9 mouse cellular contexts compared by ENCODE assay signal in genomic region chr10:19188082-19188742, GRCm38 (mm10).
A peak's percentile ranks its signal among the peaks of the same experiment; 100 is the strongest.
DNase-seq lines count a peak whose midpoint lies in the region; ATAC-seq and TF ChIP-seq lines count a peak whose summit lies in the region.
"Had no signal": no experiment of that assay in that cellular context is flagged by ENCODE, and none has a peak within 500 bp of the region (broad histone marks: within the 10 kb centered on the region; RNA-seq: fewer than 3 reads in every experiment).

No protein-coding gene starts in this region.

- H3K79me2 ChIP-seq in heart, adult 2 months (replicated peaks; ENCODE audit: control insufficient read depth, insufficient read depth, low read length), result no peaks in the 10 kb centered on the region

- no peaks in the 10 kb centered on the region for H3K9me3 ChIP-seq in heart, postnatal 0 days (replicated peaks; ENCODE audit: control insufficient read depth, low read length)
- no peaks in the 10 kb centered on the region for H3K9me3 ChIP-seq in forebrain, postnatal 0 days (ENCODE audit: low read length)
- H3K9me3 ChIP-seq in midbrain, embryonic 11.5 days (ENCODE audit: control insufficient read depth, low read length), result no peaks in the 10 kb centered on the region

- intact Hi-C loops in heart, adult 2 months (cut with DNase I), result no loop called here

- no peak for ATAC-seq in heart, postnatal 0 days (ENCODE audit: insufficient read depth, low read depth)
- peak; percentile 61 for ATAC-seq in forebrain, postnatal 0 days
- peak; percentile 51; the same call in 1 of the 2 replicates for ATAC-seq in midbrain, embryonic 11.5 days (ENCODE audit: low FRiP score)

- TF ChIP-seq POLR2A in heart, adult 2 months (IDR thresholded peaks at IDR 0.05; ENCODE audit: insufficient read depth, low read depth, low read length), result no peak

- 24% methylated on average over 13 of the region's 13 CpGs for WGBS in heart, postnatal 0 days
- 23% methylated on average over 13 of the region's 13 CpGs for WGBS in heart, adult 2 months
- WGBS in forebrain, postnatal 0 days, result 18% methylated on average over 13 of the region's 13 CpGs
- WGBS in midbrain, embryonic 11.5 days, result 19% methylated on average over 13 of the region's 13 CpGs

- H3K9ac ChIP-seq in heart, postnatal 0 days (replicated peaks; ENCODE audit: low read depth, low read length), result peak overlapping the region; percentile 2; the same call in 1 of the 2 replicates
- H3K9ac ChIP-seq in heart, adult 2 months (ENCODE audit: low read depth, low read length), result no peak overlapping the region
- peak overlapping the region; percentile 40 for H3K9ac ChIP-seq in forebrain, postnatal 0 days
- peak overlapping the region; percentile 17 for H3K9ac ChIP-seq in midbrain, embryonic 11.5 days (ENCODE audit: low read length)
- H3K9ac ChIP-seq: liver, embryonic 14.5 days had no signal

- H3K36me3 ChIP-seq in heart, postnatal 0 days (replicated peaks; ENCODE audit: control insufficient read depth, insufficient read depth, low read length), result no peaks in the 10 kb centered on the region
- no peaks in the 10 kb centered on the region for H3K36me3 ChIP-seq in heart, adult 2 months (ENCODE audit: control insufficient read depth, insufficient read depth, low read length)
- H3K36me3 ChIP-seq in forebrain, postnatal 0 days (ENCODE audit: insufficient read depth), result no peaks in the 10 kb centered on the region
- H3K36me3 ChIP-seq in midbrain, embryonic 11.5 days (ENCODE audit: control insufficient read depth, insufficient read depth, low read length), result no peaks in the 10 kb centered on the region

- peak overlapping the region; percentile 32; the same call in 1 of the 2 replicates for H3K27ac ChIP-seq in heart, postnatal 0 days (ENCODE audit: low read depth)
- H3K27ac ChIP-seq in heart, adult 2 months, result no peak overlapping the region
- no peak overlapping the region for H3K27ac ChIP-seq in forebrain, postnatal 0 days (ENCODE audit: low read depth, low read length)
- no peak overlapping the region for H3K27ac ChIP-seq in midbrain, embryonic 11.5 days (ENCODE audit: low read depth, low read length)
- H3K27ac ChIP-seq: liver, embryonic 14.5 days had no signal

- no peak for DNase-seq in heart, postnatal 0 days (ENCODE audit: low spot score)
- DNase-seq in heart, adult 2 months, result no peak
- DNase-seq in ES-CJ7 (ENCODE audit: low read depth, low spot score), result peak; percentile 68
- peak; percentile 20 for DNase-seq in forebrain, postnatal 0 days
- peak; percentile 91 for DNase-seq in midbrain, embryonic 11.5 days (ENCODE audit: low spot score, missing footprints)
- peak; percentile 78 for DNase-seq in thymus, postnatal 25 days
- no peak for DNase-seq in layer of hippocampus, postnatal 36 days
- DNase-seq in B cell, adult 2 months, result no peak

- H3K4me2 ChIP-seq in heart, postnatal 0 days (ENCODE audit: low read depth, low read length), result peak overlapping the region; percentile 35
- H3K4me2 ChIP-seq in forebrain, postnatal 0 days (ENCODE audit: low read depth), result peak overlapping the region; percentile 42
- peak overlapping the region; percentile 6 for H3K4me2 ChIP-seq in midbrain, embryonic 11.5 days

- peak overlapping the region; percentile 12; the same call in 1 of the 2 replicates for H3K4me3 ChIP-seq in heart, postnatal 0 days (ENCODE audit: low read depth, low read length)
- no peak overlapping the region for H3K4me3 ChIP-seq in heart, adult 2 months
- no peak overlapping the region for H3K4me3 ChIP-seq in forebrain, postnatal 0 days (ENCODE audit: low read depth, low read length)
- H3K4me3 ChIP-seq in midbrain, embryonic 11.5 days (ENCODE audit: low read depth, low read length), result no peak overlapping the region

- no peak for TF ChIP-seq EP300 in heart, postnatal 0 days (IDR thresholded peaks at IDR 0.05; ENCODE audit: low read depth)
- TF ChIP-seq EP300 in heart, adult 2 months (IDR thresholded peaks at IDR 0.05; ENCODE audit: insufficient read depth, low read depth, low read length), result no peak

- peak; percentile 7; the same call in 1 of the 2 replicates for TF ChIP-seq CTCF in heart, postnatal 0 days (IDR thresholded peaks at IDR 0.05; ENCODE audit: low read depth)
- TF ChIP-seq CTCF in heart, adult 2 months (IDR thresholded peaks at IDR 0.05), result no peak
- 0 out of 2 replicates have a peak, but pooled peaks have one; percentile 13 for TF ChIP-seq CTCF in forebrain, postnatal 0 days (IDR thresholded peaks at IDR 0.05; ENCODE audit: low read depth)

- no peaks in the 10 kb centered on the region for H3K27me3 ChIP-seq in heart, postnatal 0 days (ENCODE audit: control insufficient read depth, insufficient read depth, low read length)
- 0 out of 2 replicates have a peak, but pooled peaks cover 3% of the 10 kb centered on the region for H3K27me3 ChIP-seq in heart, adult 2 months (ENCODE audit: control insufficient read depth, insufficient read depth, low read length)
- H3K27me3 ChIP-seq in forebrain, postnatal 0 days (ENCODE audit: insufficient read depth, low read length), result peaks cover 10% of the 10 kb centered on the region
- H3K27me3 ChIP-seq in midbrain, embryonic 11.5 days (ENCODE audit: control insufficient read depth, insufficient read depth, low read length), result no peaks in the 10 kb centered on the region; the same call in 1 of the 2 replicates

- H3K4me1 ChIP-seq in heart, postnatal 0 days (ENCODE audit: control insufficient read depth, insufficient read depth), result 0 out of 2 replicates have a peak, but pooled peaks cover 4% of the 10 kb centered on the region
- peaks cover 4% of the 10 kb centered on the region for H3K4me1 ChIP-seq in heart, adult 2 months (ENCODE audit: control insufficient read depth, insufficient read depth, low read length)
- no peaks in the 10 kb centered on the region for H3K4me1 ChIP-seq in forebrain, postnatal 0 days (ENCODE audit: insufficient read depth)
- H3K4me1 ChIP-seq in midbrain, embryonic 11.5 days (ENCODE audit: control insufficient read depth, insufficient read depth, low read length), result peaks cover 6% of the 10 kb centered on the region; the same call in 1 of the 2 replicates

Comparison
In these comparisons a context has a peak if more than half of its experiments do, and no peak if none do; other contexts are left out.
1. DNase-seq: peak in ES-CJ7 (single experiment), forebrain, postnatal 0 days (single experiment), midbrain, embryonic 11.5 days (single experiment) and thymus, postnatal 25 days (single experiment); none in heart, postnatal 0 days (single experiment), heart, adult 2 months (0 of 2), layer of hippocampus, postnatal 36 days (0 of 2) and B cell, adult 2 months (0 of 2).
2. Peak in every context shown above with its lines, with median percentiles within 50 percentile points of each other: H3K4me2 ChIP-seq.